Mouse (Mus musculus) kidney, postnatal 0 days (tissue): ENCODE measurements at regions not wholly inside any gene's neighbourhood (a gene's known extent, or its start where the extent isn't known, plus 50 kb on each side); places are given as distances from the start of the nearest gene placed in this dataset.
A peak's percentile ranks its signal among the peaks of the same experiment; 100 is the strongest.

Experiments
- ATAC-seq: fragments of 200-750 bp; cut with Nextera tagmentation; replicated peaks from 2 replicates; pipeline ENCODE4 v1.8.0; 2017; ENCODE audit warnings: low read depth, moderate number of reproducible peaks, moderate TSS enrichment, moderate library complexity; ENCODE audit not compliant: low FRiP score
- DNase-seq: peaks from one replicate; pipeline ENCODE4 v3.0.0-alpha.2; 2016; ENCODE audit warnings: low spot score
- H3K27ac ChIP-seq: fragments of 300-500 bp; sonication (generic); 2 replicates; pipeline ENCODE4 v1.5.1; 2014; ENCODE audit warnings: mild to moderate bottlenecking
- H3K27me3 ChIP-seq: fragments of 300-500 bp; sonication (generic); 2 replicates; pipeline ENCODE4 v1.6.1; 2014; ENCODE audit warnings: low read length, mixed read lengths; ENCODE audit not compliant: insufficient read depth
- H3K36me3 ChIP-seq: fragments of 300-500 bp; sonication (generic); 2 replicates; pipeline ENCODE4 v1.6.1; 2014; ENCODE audit warnings: low read length, mixed read lengths; ENCODE audit not compliant: insufficient read depth
- H3K4me1 ChIP-seq: fragments of 300-500 bp; sonication (generic); replicated peaks from 2 replicates; pipeline ENCODE4 v1.6.1; 2014; ENCODE audit warnings: antibody characterized with exemption, low read length, mixed read lengths; ENCODE audit not compliant: insufficient read depth
- H3K4me2 ChIP-seq: fragments of 300-500 bp; sonication (generic); 2 replicates; pipeline ENCODE4 v1.6.1; 2014; ENCODE audit warnings: mild to moderate bottlenecking, low read length, moderate library complexity, mixed read lengths
- H3K4me3 ChIP-seq: fragments of 300-500 bp; sonication (generic); replicated peaks from 2 replicates; pipeline ENCODE4 v1.5.1; 2014; ENCODE audit warnings: low read depth, low read length
- H3K9ac ChIP-seq: fragments of 300-500 bp; sonication (generic); 2 replicates; pipeline ENCODE4 v1.6.1; 2014; ENCODE audit warnings: low read depth, low read length
- H3K9me3 ChIP-seq: fragments of 300-500 bp; sonication (generic); replicated peaks from 2 replicates; pipeline ENCODE4 v1.6.1; 2016; ENCODE audit warnings: low read length, inconsistent platforms, mixed read lengths
- CTCF ChIP-seq: IDR thresholded peaks from 2 replicates; pipeline ENCODE4 v1.5.1; 2016; ENCODE audit warnings: antibody characterized with exemption, low read depth, mild to moderate bottlenecking, moderate library complexity
- WGBS: fragments of 180-500 bp; shearing (Covaris S2); extraction: QIAGEN DNeasy Blood & Tissue Kit; methylation state at CpG from one replicate; pipeline ENCODE4 v1.1.7; 2014; 5-methylcytosine and 5-hydroxymethylcytosine counted together

- ATAC-seq = no peak
These were observed 173.1 kb downstream of the Il15 start for GRCm38 (mm10) chr8:82229883-82230282.

GRCm38 (mm10) chr8:82201746-82202145, 201.3 kb downstream of the Il15 start:
- H3K9me3 ChIP-seq = no peaks in the 10 kb centered on the region
- no peak for DNase-seq
- H3K4me3 ChIP-seq = no peak overlapping the region
- no peak overlapping the region for H3K9ac ChIP-seq
- ATAC-seq = no peak
- H3K36me3 ChIP-seq = no peaks in the 10 kb centered on the region
- H3K4me1 ChIP-seq = no peaks in the 10 kb centered on the region
- TF ChIP-seq CTCF = no peak
- WGBS = 45% methylated on average over 3 of the region's 3 CpGs
- H3K27ac ChIP-seq = no peak overlapping the region
- H3K27me3 ChIP-seq = no peaks in the 10 kb centered on the region
- no peak overlapping the region for H3K4me2 ChIP-seq

More at GRCm38 (mm10) chr8:82229883-82230282, 173.1 kb downstream of the Il15 start:
- Histone ChIP-seq H3K9ac (no peak overlapping the region), H3K9me3 (no peaks in the 10 kb centered on the region), H3K4me1 (no peaks in the 10 kb centered on the region), H3K4me2 (no peak overlapping the region), H3K36me3 (no peaks in the 10 kb centered on the region), H3K4me3 (no peak overlapping the region), H3K27me3 (no peaks in the 10 kb centered on the region), H3K27ac (no peak overlapping the region)
- peak; percentile 23 for DNase-seq
- TF ChIP-seq CTCF = peak; percentile 61
- 67% methylated on average over 2 of the region's 2 CpGs for WGBS

GRCm38 (mm10) chr8:82200176-82200575, 202.8 kb downstream of the Il15 start:
- no peaks in the 10 kb centered on the region for H3K4me1 ChIP-seq
- no peak for ATAC-seq
- DNase-seq = no peak
- no peak overlapping the region for H3K9ac ChIP-seq
- H3K4me2 ChIP-seq = no peak overlapping the region
- no peak for TF ChIP-seq CTCF
- H3K4me3 ChIP-seq = no peak overlapping the region
- WGBS = 94% methylated on average over 3 of the region's 3 CpGs
- no peaks in the 10 kb centered on the region for H3K27me3 ChIP-seq
- H3K9me3 ChIP-seq = no peaks in the 10 kb centered on the region
- no peak overlapping the region for H3K27ac ChIP-seq
- no peaks in the 10 kb centered on the region for H3K36me3 ChIP-seq

GRCm38 (mm10) chr8:82196504-82196903, 206.5 kb downstream of the Il15 start:
- Histone ChIP-seq H3K4me3 (no peak overlapping the region), H3K27ac (no peak overlapping the region), H3K36me3 (no peaks in the 10 kb centered on the region), H3K9ac (no peak overlapping the region), H3K9me3 (no peaks in the 10 kb centered on the region), H3K4me2 (no peak overlapping the region), H3K4me1 (no peaks in the 10 kb centered on the region), H3K27me3 (no peaks in the 10 kb centered on the region)
- no peak for TF ChIP-seq CTCF
- DNase-seq (no peak), ATAC-seq (no peak)
- 47% methylated on average over 3 of the region's 3 CpGs for WGBS

- H3K9me3 ChIP-seq = no peaks in the 10 kb centered on the region
- no peak overlapping the region for H3K4me3 ChIP-seq
- no peaks in the 10 kb centered on the region for H3K4me1 ChIP-seq
- no peak for TF ChIP-seq CTCF
- no peaks in the 10 kb centered on the region for H3K27me3 ChIP-seq
- no peak overlapping the region for H3K27ac ChIP-seq
- H3K36me3 ChIP-seq = no peaks in the 10 kb centered on the region
- ATAC-seq = no peak
- WGBS = 72% methylated on average over 5 of the region's 5 CpGs
- H3K9ac ChIP-seq = no peak overlapping the region
- no peak for DNase-seq
- no peak overlapping the region for H3K4me2 ChIP-seq
These were observed 207.9 kb downstream of the Il15 start for GRCm38 (mm10) chr8:82195112-82195511.

- ATAC-seq (no peak), DNase-seq (no peak)
- no peaks in the 10 kb centered on the region for H3K36me3 ChIP-seq
- H3K4me2 ChIP-seq = no peak overlapping the region
- 90% methylated on average over 2 of the region's 2 CpGs for WGBS
- no peaks in the 10 kb centered on the region for H3K4me1 ChIP-seq
- no peak overlapping the region for H3K9ac ChIP-seq
- no peak for TF ChIP-seq CTCF
- H3K27me3 ChIP-seq = no peaks in the 10 kb centered on the region
- H3K27ac ChIP-seq = no peak overlapping the region
- H3K9me3 ChIP-seq = no peaks in the 10 kb centered on the region
- no peak overlapping the region for H3K4me3 ChIP-seq
These were observed 212.0 kb downstream of the Il15 start for GRCm38 (mm10) chr8:82191011-82191410.

- no peak for ATAC-seq
- no peak overlapping the region for H3K27ac ChIP-seq
- H3K9me3 ChIP-seq = no peaks in the 10 kb centered on the region
- H3K4me3 ChIP-seq = no peak overlapping the region
- WGBS = 35% methylated on average over 2 of the region's 2 CpGs
- no peak for DNase-seq
- H3K36me3 ChIP-seq = no peaks in the 10 kb centered on the region
- no peak overlapping the region for H3K9ac ChIP-seq
- no peaks in the 10 kb centered on the region for H3K4me1 ChIP-seq
- TF ChIP-seq CTCF = no peak
- H3K27me3 ChIP-seq = no peaks in the 10 kb centered on the region
- H3K4me2 ChIP-seq = no peak overlapping the region
These were observed 215.7 kb downstream of the Il15 start for GRCm38 (mm10) chr8:82187138-82187880.
